Mouse (Mus musculus) lung, embryonic 16.5 days (tissue): Measurements from ENCODE around the gene Gm13694. TPM values are rescaled to one million over a fixed set of nuclear protein-coding genes. Genes with fewer than 3 reads are reported as not detected.

Experiments
- ATAC-seq: fragments of 200-750 bp; cut with Nextera tagmentation; 2 replicates; pipeline ENCODE4 v1.8.0; 2017; ENCODE audit warnings: low read depth, mild to moderate bottlenecking, moderate library complexity
- H3K27ac ChIP-seq: fragments of 300-500 bp; sonication (generic); 2 replicates; pipeline ENCODE4 v1.5.1; 2014; ENCODE audit warnings: mild to moderate bottlenecking, control low read depth, low read length
- H3K27me3 ChIP-seq: fragments of 300-500 bp; sonication (generic); 2 replicates; pipeline ENCODE4 v1.6.1; 2014; ENCODE audit warnings: low read depth, low read length, mixed read lengths; ENCODE audit not compliant: control insufficient read depth, insufficient read depth
- H3K36me3 ChIP-seq: fragments of 300-500 bp; sonication (generic); 2 replicates; pipeline ENCODE4 v1.6.1; 2014; ENCODE audit warnings: low read length; ENCODE audit not compliant: control insufficient read depth, insufficient read depth
- H3K4me1 ChIP-seq: fragments of 300-500 bp; sonication (generic); replicated peaks from 2 replicates; pipeline ENCODE4 v1.6.1; 2014; ENCODE audit warnings: low read length, mixed read lengths; ENCODE audit not compliant: control insufficient read depth, insufficient read depth
- H3K4me2 ChIP-seq: fragments of 300-500 bp; sonication (generic); 2 replicates; pipeline ENCODE4 v1.6.1; 2014; ENCODE audit warnings: low read depth, low read length, control low read depth
- H3K4me3 ChIP-seq: fragments of 300-500 bp; sonication (generic); 2 replicates; pipeline ENCODE4 v1.5.1; 2014; ENCODE audit warnings: mild to moderate bottlenecking, low read length, control low read depth
- H3K9ac ChIP-seq: fragments of 300-500 bp; sonication (generic); 2 replicates; pipeline ENCODE4 v1.6.1; 2014; ENCODE audit warnings: low read length, control low read depth
- H3K9me3 ChIP-seq: fragments of 300-500 bp; sonication (generic); 2 replicates; pipeline ENCODE4 v1.6.1; 2016; ENCODE audit warnings: low read length; ENCODE audit not compliant: control insufficient read depth
- WGBS: fragments of 180-500 bp; shearing (Covaris S2); extraction: QIAGEN DNeasy Blood & Tissue Kit; methylation state at CpG from one replicate; pipeline ENCODE4 v1.1.7; 2014; 5-methylcytosine and 5-hydroxymethylcytosine counted together
- polyA plus RNA-seq: library from polyadenylated mRNA; unstranded; fragments of >200 nt; fragmentation: Nextera tagmentation; extraction: Ambion mirVana; gene quantifications from 2 replicates; pipeline ENCODE4 v1.2.1, GENCODE M21; 2015

The Gm13694 gene
- polyA plus RNA-seq, 1 experiment from 2014 or later: not detected

GRCm38 (mm10) chr2:84019519-84020305 lies 41.0 kb downstream of the Gm13694 start:
- no peak overlapping the region for H3K4me3 ChIP-seq
- no peaks in the 10 kb centered on the region for H3K36me3 ChIP-seq
- no peaks in the 10 kb centered on the region for H3K9me3 ChIP-seq
- H3K9ac ChIP-seq: no peak overlapping the region
- peak overlapping the region; percentile 56 for H3K27ac ChIP-seq
- no peaks in the 10 kb centered on the region for H3K27me3 ChIP-seq
- peaks cover 3% of the 10 kb centered on the region; the same call in 1 of the 2 replicates for H3K4me1 ChIP-seq
- WGBS: 58% methylated on average over 8 of the region's 8 CpGs
- no peak overlapping the region for H3K4me2 ChIP-seq
- peak; percentile 85 for ATAC-seq

GRCm38 (mm10) chr2:84021930-84022329 lies 43.2 kb downstream of the Gm13694 start:
- Histone ChIP-seq H3K4me3 (no peak overlapping the region), H3K36me3 (no peaks in the 10 kb centered on the region), H3K9me3 (no peaks in the 10 kb centered on the region), H3K27ac (no peak overlapping the region), H3K27me3 (no peaks in the 10 kb centered on the region), H3K4me1 (peaks cover 3% of the 10 kb centered on the region; the same call in 1 of the 2 replicates), H3K4me2 (no peak overlapping the region), H3K9ac (no peak overlapping the region)
- no peak for ATAC-seq
- WGBS: 74% methylated on average over 2 of the region's 2 CpGs

- peak; percentile 64 for ATAC-seq
- no peaks in the 10 kb centered on the region for H3K9me3 ChIP-seq
- no peak overlapping the region for H3K27ac ChIP-seq
- no peaks in the 10 kb centered on the region for H3K27me3 ChIP-seq
- H3K4me3 ChIP-seq: no peak overlapping the region
- no peak overlapping the region for H3K9ac ChIP-seq
- 73% methylated on average over 2 of the region's 2 CpGs for WGBS
- H3K4me2 ChIP-seq: no peak overlapping the region
- H3K36me3 ChIP-seq: no peaks in the 10 kb centered on the region
- H3K4me1 ChIP-seq: peaks cover 3% of the 10 kb centered on the region; the same call in 1 of the 2 replicates
Observed at GRCm38 (mm10) chr2:84022905-84023304, 44.2 kb downstream of the Gm13694 start.

- no peak overlapping the region for H3K9ac ChIP-seq
- H3K27ac ChIP-seq: no peak overlapping the region
- no peak for ATAC-seq
- 88% methylated on average over 2 of the region's 2 CpGs for WGBS
- no peaks in the 10 kb centered on the region for H3K9me3 ChIP-seq
- no peak overlapping the region for H3K4me2 ChIP-seq
- no peak overlapping the region for H3K4me3 ChIP-seq
- H3K36me3 ChIP-seq: no peaks in the 10 kb centered on the region
- H3K27me3 ChIP-seq: no peaks in the 10 kb centered on the region
- H3K4me1 ChIP-seq: 0 out of 2 replicates have a peak, but pooled peaks cover 3% of the 10 kb centered on the region
Observed at GRCm38 (mm10) chr2:84023319-84023718, 44.6 kb downstream of the Gm13694 start.

- H3K9me3 ChIP-seq: no peaks in the 10 kb centered on the region
Observed at GRCm38 (mm10) chr2:84025217-84025616, 46.5 kb downstream of the Gm13694 start.

More at GRCm38 (mm10) chr2:84025217-84025616, 46.5 kb downstream of the Gm13694 start:
- Histone ChIP-seq H3K27ac (no peak overlapping the region), H3K4me1 (no peaks in the 10 kb centered on the region), H3K4me2 (no peak overlapping the region), H3K9ac (no peak overlapping the region), H3K4me3 (no peak overlapping the region), H3K27me3 (no peaks in the 10 kb centered on the region), H3K36me3 (no peaks in the 10 kb centered on the region)
- ATAC-seq: no peak
- WGBS: 61% methylated on average over 4 of the region's 4 CpGs

Other genes starting within 250 kb of the Gm13694 start
- 1.9 and 2.1 TPM in 2 replicates for gene Fam171b, start 166.3 kb upstream of the Gm13694 start, polyA plus RNA-seq
- 0.34 and 0.39 TPM in 2 replicates for gene Zswim2, start 37.7 kb upstream of the Gm13694 start, polyA plus RNA-seq
- not detected in 2 replicates for gene Gm13698, start 23.2 kb upstream of the Gm13694 start, polyA plus RNA-seq
- not detected in 2 replicates for gene Gm13693, start 17.4 kb upstream of the Gm13694 start, polyA plus RNA-seq
- not detected in 2 replicates for gene Gm13695, start 11.6 kb upstream of the Gm13694 start, polyA plus RNA-seq
- not detected in 2 replicates for gene Gm13696, start 5.8 kb upstream of the Gm13694 start, polyA plus RNA-seq
- gene Gm13697, start 5.8 kb downstream of the Gm13694 start, polyA plus RNA-seq: not detected in 2 replicates
- gene Gm13691, start 11.6 kb downstream of the Gm13694 start, polyA plus RNA-seq: not detected in 2 replicates